Mouse (Mus musculus) right cerebral cortex, adult 18-20 months (tissue): Measurements from ENCODE around the gene Olfr735.

Experiments
- DNase-seq: peaks from one replicate; pipeline ENCODE4 v3.0.0; 2022; ENCODE audit warnings: mixed read lengths

The Olfr735 gene

GRCm38 (mm10) chr14:50348796-50349195 is at the start of gene Olfr735:
Gene Olfr735 (minus strand): TSS chr14:50348872.
- no peak for DNase-seq

GRCm38 (mm10) chr14:50380863-50381262 is 32.2 kb upstream of the Olfr735 start, which contains the start of gene Olfr736:
Gene Olfr736 (plus strand): TSS chr14:50381163.
- DNase-seq: no peak

DNA sequence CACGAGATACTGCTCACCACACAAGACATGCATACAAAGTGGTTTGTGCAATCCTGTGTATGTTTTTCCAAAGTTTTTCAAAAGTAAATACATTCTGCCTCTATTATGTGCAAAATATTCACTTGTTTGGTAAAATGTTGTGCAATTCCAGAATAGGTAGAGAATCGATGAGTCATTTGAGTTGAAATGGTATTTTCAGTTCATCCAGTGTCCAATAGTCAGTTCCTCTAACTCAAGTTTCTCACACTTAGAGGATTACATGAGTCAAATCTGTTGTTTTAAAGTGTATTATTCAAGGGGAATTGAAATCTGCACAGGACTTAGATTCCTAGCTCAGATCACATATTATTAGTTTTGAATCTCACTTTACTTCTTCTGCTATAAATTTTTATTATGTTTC is 14.9 kb upstream of the Olfr735 start:
- no peak for DNase-seq

DNA sequence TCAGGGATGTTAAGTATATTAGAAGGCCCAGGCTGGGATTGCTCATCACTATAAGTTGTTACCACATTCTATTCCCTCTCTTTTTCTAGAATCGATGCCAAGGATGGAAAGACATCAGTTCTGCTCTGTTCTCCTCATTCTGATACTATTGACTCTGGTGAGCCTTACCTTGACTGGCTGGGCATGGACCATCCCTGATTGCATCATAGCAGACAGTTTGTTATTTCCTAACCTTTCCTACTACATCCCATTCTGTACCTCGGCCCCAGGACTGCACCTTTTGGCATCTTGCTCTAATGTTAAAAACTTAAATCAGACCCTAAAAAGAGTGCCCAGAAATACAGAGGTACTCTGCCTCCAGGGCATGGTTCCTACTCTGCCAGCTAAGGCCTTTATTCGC is 11.8 kb upstream of the Olfr735 start:
- no peak for DNase-seq

- DNase-seq: no peak
These were observed 8.9 kb upstream of the Olfr735 start, which contains the start of gene Tlr11 for GRCm38 (mm10) chr14:50357593-50357992. Gene Tlr11 (plus strand): TSS chr14:50357914.

DNA sequence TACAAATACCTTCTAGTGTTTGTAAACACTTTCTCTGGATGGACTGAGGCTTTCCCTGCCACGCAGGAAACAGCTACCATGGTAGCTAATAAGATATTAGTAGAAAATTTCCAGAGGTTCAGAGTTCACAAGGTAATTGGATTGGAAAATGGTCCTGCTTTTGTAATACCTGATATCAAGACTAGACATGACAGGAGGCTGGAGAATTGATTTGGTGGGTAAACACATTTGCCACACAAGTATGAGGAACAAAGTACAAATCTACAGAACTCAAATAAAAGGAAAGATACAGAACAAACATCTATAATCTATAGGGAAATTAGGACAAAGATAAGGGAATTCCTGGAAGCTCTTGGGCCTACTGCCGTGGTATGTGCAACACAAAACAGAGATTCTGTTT is 8.1 kb upstream of the Olfr735 start:
- no peak for DNase-seq

DNA sequence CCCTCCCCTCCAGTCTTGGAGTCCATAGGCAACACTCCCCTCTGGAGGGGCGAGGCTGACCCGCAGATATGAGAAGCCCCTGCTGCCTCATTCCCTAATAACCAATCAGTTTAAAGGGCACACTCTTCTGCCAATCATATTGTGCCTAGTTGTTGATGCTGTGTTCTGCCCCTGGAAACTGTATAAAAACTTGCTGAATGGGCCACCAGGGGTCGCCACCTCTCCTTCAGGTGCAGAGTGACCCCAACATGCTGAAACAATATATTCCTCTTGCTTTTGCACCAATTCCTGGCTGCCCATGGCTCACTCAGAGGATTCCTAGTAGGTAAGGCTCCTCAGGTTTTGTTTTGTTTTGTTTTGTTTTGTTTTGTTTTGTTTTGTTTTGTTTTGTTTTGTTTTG is 3.8 kb upstream of the Olfr735 start:
- DNase-seq: no peak

DNA sequence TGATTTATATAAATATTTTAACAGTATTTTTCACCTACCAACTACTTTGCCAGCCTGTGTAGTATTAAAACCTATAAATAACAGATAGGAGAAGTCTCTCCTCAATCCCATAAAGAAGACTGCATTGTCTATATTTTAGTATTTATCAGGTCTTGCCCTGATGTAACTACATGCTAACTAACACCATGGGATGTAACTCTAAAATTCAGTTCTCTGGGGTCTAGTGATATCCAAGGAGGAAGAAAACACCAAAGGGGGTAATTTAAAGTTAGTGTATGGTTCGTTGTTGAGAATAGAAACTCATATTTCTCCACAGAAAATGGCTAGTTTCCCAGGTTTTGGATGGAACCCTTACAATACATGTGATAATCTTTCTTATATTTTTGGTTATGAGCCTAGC is 22.0 kb downstream of the Olfr735 start, which contains the start of gene Olfr734:
TSS of gene Olfr734 (minus strand) at position 101 of the 400 bp plus-strand sequence.
- no peak for DNase-seq

DNA sequence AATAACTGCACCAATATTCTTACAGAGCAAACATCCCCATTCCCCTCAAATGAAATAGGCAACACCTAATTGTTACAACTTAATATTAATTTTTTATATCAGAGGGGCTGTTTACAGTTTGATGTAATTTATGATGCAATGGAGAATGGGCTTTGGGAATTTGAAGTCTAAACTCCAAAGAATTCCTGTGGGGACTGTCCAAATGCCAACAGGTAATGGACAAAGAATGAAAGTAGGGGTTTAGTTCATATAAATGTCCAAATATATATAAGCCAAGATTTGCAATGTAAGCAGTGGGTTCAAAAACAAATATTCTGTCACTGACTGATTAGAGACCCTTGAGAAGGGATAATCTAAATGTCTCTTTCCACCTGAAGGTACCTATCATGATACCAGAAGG is 47.2 kb downstream of the Olfr735 start, which contains the start of gene Olfr733:
TSS of gene Olfr733 (minus strand) at position 101 of the 400 bp plus-strand sequence.
- no peak for DNase-seq
